Mouse (Mus musculus): Measurements from ENCODE around the gene Tmem116.
"Not testable (repeated sequence)": the region's sequence is repeated elsewhere in the genome, so short reads cannot be mapped to it uniquely, and the experiment has no call there.

Tmem116 gene

GRCm38 (mm10) chr5:121463601-121464250 is 12.0 kb downstream of the Tmem116 start:
- DNase-seq, result no peak

DNA sequence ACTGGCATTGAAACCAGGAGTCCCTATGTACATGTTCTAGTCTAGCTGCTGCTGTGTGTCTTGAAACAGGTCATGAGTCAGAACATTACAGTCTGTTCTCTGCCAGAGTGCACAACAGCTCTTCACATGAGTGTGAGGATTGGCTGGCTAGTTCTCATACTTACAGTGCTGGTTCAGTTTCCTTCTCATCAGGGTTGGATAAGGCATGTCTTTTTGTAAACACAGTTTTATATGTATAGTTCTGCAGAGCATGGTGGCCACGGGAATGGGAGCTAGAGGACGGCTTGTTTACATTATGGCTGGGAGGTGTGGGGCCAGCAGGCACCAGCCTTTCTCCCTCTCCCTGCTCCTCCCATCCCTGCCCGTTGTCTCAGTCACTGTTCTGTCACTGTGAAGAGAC is 17.9 kb downstream of the Tmem116 start:
- DNase-seq, result no peak

DNA sequence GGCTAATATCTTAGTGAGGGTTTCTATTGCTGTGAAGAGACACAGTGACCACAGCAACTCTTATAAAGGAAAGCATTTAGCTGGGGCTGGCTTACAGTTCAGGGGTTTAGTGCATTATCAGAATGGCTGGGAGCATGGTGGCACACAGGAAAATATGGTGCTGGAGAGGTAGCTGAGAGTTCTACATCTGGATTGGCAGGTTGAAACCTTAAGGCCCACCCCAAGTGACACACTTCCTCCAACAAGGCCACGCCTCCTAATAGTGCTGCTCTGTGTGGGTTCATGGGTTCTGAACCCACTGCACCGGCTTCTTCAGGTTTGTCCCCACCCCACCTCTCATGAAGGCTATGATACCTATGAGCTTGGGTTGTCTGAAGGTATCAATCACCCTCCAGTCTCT is 20.7 kb downstream of the Tmem116 start:
- DNase-seq, result no peak

- no peak for DNase-seq
Observed at GRCm38 (mm10) chr5:121474610-121475009, 22.9 kb downstream of the Tmem116 start.

- DNase-seq, result no peak
Observed at GRCm38 (mm10) chr5:121476040-121476439, 24.3 kb downstream of the Tmem116 start.

GRCm38 (mm10) chr5:121477680-121478079 is 26.0 kb downstream of the Tmem116 start:
- DNase-seq, result no peak

DNA sequence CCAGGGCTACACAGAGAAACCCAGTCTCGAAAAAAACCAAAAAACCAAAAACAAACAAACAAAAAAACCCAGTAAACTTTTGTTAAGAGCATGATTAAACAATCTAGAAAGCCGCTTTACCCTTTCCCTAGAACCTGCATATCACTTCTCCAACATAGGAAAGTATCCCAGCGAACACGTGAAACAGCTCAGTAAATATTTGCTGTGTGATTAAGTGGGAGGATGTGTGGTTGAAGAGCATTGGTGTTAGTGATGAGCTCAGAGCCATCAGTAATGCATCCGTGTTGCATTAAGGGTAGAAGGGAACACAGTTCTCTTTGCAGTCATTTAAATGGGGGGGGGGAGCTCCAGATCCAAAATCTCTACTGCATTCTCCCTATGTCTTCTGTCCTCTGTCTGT is 33.1 kb downstream of the Tmem116 start:
- DNase-seq, result no peak

DNA sequence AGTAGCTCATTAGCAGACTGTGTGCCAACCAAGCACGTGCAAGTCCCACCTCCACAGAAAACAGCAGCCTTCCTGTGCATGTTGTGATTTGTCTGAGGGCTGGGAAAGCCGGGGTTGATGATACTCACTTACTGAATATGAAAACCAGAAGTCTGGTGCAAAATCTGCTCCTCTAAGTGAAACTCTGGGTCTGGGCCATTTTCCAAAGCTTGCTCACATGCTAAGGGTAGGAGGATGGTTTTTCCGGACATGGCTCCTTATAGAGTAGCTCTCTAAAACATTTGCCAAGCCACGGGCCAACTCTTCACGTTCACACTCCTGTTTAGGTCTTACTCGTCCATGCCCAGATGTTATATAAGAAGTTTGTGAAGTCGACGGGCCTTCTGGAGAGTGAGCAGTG is 41.6 kb downstream of the Tmem116 start:
- DNase-seq, result peak; percentile 56

DNA sequence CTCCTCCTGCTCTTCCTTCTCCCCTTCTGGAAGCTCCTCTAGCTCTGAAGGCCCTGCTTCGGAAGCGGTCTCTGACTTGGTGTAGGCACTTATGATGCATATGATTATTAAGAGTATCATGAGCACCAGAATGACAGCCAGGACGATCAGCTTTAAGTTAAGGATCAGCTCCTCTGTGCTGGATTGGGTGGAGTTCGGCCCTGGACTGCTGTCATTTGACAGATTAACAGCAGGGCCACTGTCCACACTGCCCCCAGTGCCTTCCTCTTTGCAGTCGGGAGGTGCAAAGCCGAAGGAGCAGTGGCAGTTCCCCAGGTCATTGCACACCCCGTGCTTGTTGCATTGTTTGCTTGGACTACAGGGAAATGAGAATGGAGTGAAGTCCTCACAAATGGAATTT is 49.0 kb downstream of the Tmem116 start:
- no peak for DNase-seq

DNA sequence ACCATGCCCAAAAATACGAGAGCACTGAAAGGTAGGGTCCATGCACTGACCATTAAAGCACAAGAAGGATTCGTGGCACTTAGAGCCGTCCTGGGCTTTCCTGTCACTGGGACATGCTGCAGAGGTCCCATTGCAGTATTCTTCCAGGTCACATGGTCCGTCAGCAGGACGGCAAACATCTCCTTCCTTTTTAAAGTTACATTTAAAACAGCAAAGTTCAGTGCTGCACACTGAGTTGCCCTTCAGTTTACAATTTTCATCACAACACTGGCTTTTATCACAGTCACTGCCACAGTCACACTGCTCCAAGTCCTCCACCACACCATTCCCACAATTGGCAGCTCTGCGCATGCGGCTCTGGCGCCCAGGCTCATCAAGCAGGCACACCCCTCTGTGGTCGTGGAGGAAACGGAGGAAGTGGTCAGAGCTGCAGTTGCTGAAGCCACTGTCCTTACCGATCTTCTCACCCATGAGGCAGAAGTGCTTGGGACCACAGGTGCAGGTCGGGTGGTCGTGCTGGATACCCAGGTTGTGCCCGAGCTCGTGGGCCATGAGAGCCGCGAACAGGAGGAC is 49.8 kb downstream of the Tmem116 start:
- DNase-seq, result not testable (repeated sequence)

DNA sequence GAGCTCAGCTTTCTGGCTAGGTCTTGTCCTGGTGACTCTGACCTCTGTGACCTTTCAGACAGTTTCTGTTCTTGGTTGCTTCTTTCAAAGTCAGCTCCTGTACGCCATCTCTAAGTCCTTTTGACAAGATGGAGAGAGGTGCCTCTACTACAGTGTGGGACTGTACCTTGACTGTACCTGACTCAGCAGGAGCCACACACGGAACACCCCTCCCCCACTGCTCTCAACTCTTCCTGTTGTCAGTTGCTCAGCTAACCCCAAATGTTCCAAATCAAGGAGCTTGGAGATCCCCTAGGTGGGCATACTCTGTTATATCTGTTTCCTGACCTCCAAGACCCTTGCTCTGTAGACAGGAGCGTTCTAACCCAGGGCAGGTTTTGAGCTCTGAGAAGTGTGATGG is 51.5 kb downstream of the Tmem116 start, which contains the start of gene Adam1b:
Gene Adam1b, minus strand, starts transcription at position 205 of the 400 bp plus-strand sequence.
- DNase-seq, result no peak

GRCm38 (mm10) chr5:121506846-121507245 is 55.2 kb downstream of the Tmem116 start:
- DNase-seq, result no peak

DNA sequence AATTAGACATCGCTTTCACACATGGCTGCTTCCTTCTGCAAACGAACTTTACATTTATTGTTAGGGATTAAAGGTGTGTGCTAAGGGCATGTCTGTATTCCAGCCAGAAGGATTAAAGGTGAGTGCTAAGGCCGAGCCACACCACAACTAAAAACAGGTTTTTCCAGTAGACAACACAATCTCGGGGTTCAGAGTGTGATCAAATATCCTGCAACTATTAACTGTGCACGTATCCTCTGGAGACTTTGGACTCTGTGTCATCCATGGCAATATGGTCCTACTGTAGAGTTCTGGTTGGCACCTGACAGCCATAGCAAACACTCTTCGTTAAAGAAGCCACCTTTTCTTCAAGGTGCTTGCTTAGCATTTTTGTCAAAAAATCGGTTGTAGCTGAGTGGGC is 58.3 kb downstream of the Tmem116 start:
- DNase-seq, result no peak

GRCm38 (mm10) chr5:121518983-121519382 is 67.3 kb downstream of the Tmem116 start:
- DNase-seq, result no peak

DNA sequence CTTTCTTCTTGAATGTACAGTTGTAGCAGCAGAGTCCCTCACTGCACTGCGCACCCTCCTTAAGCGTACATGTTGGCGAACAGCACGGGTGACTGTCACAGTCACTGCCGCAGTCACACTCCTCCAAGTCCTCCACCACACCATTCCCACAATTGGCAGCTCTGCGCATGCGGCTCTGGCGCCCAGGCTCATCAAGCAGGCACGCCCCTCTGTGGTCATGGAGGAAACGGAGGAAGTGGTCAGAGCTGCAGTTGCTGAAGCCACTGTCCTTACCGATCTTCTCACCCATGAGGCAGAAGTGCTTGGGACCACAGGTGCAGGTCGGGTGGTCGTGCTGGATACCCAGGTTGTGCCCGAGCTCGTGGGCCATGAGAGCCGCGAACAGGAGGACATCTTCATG is 68.1 kb downstream of the Tmem116 start:
- not testable (repeated sequence) for DNase-seq

DNA sequence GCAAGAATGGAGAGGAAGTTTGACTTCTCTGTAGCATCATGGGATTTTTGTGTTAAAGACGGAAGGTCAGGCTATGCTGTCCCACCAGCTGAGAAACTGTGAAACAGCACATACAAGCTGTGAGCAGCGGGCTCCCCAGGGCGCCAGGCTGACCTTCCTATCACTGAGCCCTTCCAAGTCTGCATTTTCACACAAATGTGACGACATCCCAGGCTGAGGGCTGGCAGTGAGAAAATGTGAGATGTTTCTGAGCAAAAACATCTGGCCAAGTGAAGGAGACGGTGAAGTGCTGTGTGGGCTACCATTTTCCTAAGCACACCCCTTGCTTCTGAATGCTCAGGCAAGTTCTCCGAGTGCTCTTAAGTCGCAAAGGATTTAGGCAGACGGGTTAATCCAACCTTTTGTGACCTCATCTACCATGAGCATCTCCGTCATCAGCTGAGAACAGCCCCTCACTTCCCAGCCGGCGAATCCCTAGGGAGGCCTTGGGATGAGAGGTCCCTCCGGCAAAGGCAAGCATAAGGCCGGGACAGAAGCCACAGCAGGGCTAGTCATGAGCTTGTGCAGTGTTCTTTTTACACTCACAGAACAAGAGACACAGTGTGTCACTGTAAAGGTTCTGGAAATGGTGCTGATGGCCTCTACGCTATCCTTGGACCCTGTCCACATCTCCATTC is 74.2 kb downstream of the Tmem116 start:
- no peak for DNase-seq

DNA sequence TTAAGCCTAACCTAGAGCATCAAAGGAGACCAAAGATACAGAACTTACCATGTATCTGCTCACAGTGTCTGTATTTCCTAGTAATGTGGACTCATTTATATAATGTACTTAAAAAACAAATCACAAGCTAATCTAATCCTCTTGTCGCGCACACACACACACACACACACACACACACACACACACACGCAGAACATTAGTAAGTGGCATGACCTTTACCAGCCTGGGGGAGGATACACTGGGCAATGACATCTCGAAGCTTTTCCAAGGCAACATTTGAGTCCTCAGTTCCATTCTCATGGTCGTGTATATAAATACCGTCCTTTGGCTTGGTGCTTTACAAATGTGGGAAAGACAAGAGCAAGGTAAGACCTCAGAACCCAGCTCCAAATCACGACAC is 74.8 kb downstream of the Tmem116 start:
- no peak for DNase-seq

DNA sequence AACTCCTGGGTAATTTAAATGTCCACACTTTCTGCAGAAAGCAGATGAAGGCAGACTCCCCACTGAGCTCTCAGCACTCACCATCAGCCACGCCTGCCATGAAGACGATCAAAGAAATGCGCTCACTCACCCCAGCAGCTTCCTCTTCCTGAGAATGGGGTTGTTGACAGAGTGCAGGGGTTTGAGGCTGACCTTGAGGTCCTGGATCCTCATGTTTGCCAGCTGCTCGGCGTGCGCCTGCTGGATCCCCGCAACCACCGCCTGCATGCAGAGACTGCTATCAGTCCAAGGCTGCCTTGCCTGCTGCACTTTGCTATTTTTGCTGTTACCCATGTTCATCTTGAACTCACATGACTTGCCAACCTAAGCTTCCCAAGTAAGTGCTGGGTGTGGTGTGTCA is 75.3 kb downstream of the Tmem116 start:
- no peak for DNase-seq

GRCm38 (mm10) chr5:121534521-121534920 is 82.8 kb downstream of the Tmem116 start:
- DNase-seq, result peak; percentile 14

DNA sequence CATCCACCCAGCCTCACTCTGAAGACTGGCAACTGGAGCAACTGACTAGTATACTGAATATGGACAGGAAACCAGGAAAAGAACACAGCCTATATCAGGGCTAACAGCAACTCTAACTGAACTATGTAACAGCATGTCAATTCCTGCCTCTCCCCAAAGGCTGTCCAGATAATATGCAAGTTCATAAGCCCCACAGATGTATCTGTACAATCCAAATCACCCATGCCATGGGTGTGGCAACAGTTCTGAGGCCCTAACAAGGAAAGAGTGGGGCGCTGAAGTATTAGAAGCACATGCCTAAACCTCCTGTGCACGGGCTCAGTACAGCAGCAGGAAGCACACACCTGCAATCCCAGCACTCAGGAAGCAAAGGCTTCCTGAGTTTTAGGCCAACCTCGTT is 83.4 kb downstream of the Tmem116 start:
- DNase-seq, result no peak

DNA sequence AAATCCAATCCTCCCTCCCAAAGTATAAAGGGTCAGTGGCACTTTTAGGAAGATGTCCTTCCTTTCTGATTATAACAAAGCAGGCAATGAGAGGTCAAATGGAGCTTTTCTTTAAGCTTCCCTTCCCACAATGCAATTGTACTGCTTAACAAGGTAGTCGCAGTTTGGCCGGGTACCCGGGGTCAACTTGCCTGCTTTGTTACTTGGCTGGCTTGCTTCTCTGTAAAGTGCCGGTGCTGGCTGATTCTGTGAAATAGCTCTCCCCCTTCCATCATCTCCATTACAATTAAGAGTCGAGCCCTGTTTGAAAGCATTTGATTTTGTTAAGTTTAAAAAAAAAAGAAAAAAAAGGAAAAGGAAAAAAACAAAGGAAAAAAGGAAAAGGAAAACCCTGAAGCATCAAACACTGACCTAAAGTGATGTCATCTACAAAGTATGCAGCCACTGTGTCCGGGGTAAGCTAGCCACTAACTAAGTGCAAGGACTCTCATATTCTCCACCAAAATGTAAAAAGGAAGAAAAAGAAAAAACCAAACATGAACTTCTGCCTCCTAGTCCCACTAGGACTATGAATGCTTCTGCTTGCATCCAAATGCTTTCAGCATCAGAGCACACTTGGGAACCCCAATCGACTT is 85.3 kb downstream of the Tmem116 start:
- DNase-seq, result no peak

- DNase-seq, result no peak
Observed at GRCm38 (mm10) chr5:121537588-121537987, 85.9 kb downstream of the Tmem116 start.

DNA sequence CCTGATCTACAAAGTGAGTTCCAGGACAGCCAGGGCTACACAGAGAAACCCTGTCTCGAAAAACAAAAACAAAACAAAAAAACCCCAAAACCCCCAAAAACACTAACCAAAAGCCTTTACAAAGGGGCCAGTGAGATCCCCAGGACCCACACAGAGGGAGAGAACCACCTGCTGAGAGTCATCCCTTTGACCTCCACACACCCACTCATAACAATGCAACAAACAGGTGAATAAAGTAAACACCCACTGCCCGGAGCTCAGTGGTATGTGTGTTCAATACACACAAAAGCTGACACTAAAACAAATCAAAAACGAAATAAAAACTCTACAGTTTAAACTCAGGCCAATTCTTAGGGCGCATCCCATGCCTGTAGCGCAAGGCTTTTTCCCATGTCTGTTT is 88.4 kb downstream of the Tmem116 start:
- DNase-seq, result no peak

- DNase-seq, result no peak
Observed at GRCm38 (mm10) chr5:121541235-121541634, 89.5 kb downstream of the Tmem116 start.

All from right cerebral cortex, postnatal 14 days (tissue).